Mouse (Mus musculus) small intestine, adult 2 months (tissue): ENCODE measurements around the gene Hivep2. TPM values are rescaled to one million over a fixed set of nuclear protein-coding genes. Genes with fewer than 3 reads are reported as not detected.

Source experiments
- H3K27ac ChIP-seq: fragments of 200-500 bp; 2 replicates; pipeline ENCODE4 v1.5.1; 2012; ENCODE audit warnings: low read depth, low read length, control low read depth, inconsistent platforms; ENCODE audit not compliant: insufficient read depth
- H3K27me3 ChIP-seq: fragments of 200-500 bp; 2 replicates; pipeline ENCODE4 v1.6.1; 2012; ENCODE audit warnings: mild to moderate bottlenecking, moderate library complexity, low read length, inconsistent platforms; ENCODE audit not compliant: control insufficient read depth, insufficient read depth
- H3K36me3 ChIP-seq: fragments of 200-500 bp; 2 replicates; pipeline ENCODE4 v1.6.1; 2012; ENCODE audit warnings: mild to moderate bottlenecking, low read length, control low read depth, inconsistent platforms; ENCODE audit not compliant: control insufficient read depth, insufficient read depth
- H3K4me1 ChIP-seq: fragments of 200-500 bp; 2 replicates; pipeline ENCODE4 v1.6.1; 2012; ENCODE audit warnings: low read length, inconsistent platforms, mixed read lengths; ENCODE audit not compliant: control insufficient read depth, insufficient read depth, insufficient read length
- H3K4me3 ChIP-seq: fragments of 200-500 bp; 2 replicates; pipeline ENCODE4 v1.5.1; 2012; ENCODE audit warnings: low read depth, mild to moderate bottlenecking, control low read depth, inconsistent platforms, low read length, moderate library complexity
- CTCF ChIP-seq: fragments of 200-500 bp; IDR thresholded peaks from 2 replicates; pipeline ENCODE4 v1.5.1; 2012; ENCODE audit warnings: low read depth, mild to moderate bottlenecking, control low read depth, inconsistent platforms, low read length, moderate library complexity, mixed read lengths; ENCODE audit not compliant: insufficient replicate concordance, insufficient read length; ENCODE audit errors: extremely low read depth
- POLR2A ChIP-seq: fragments of 200-500 bp; IDR thresholded peaks from 2 replicates; pipeline ENCODE4 v1.6.1; 2012; ENCODE audit warnings: low read depth, mild to moderate bottlenecking, control low read depth, inconsistent platforms, low read length, moderate library complexity
- WGBS: fragments of 180-500 bp; shearing (Covaris S2); methylation state at CpG from one replicate; pipeline ENCODE4 v1.1.7; 2018; 5-methylcytosine and 5-hydroxymethylcytosine counted together
- polyA plus RNA-seq: library from polyadenylated mRNA; depleted of rRNA; stranded (reverse); fragments of >200 nt; gene quantifications from 2 replicates; pipeline ENCODE4 v1.2.3, GENCODE M21; 2012

Gene Hivep2
- polyA plus RNA-seq, 1 experiment: 4.2 TPM

DNA sequence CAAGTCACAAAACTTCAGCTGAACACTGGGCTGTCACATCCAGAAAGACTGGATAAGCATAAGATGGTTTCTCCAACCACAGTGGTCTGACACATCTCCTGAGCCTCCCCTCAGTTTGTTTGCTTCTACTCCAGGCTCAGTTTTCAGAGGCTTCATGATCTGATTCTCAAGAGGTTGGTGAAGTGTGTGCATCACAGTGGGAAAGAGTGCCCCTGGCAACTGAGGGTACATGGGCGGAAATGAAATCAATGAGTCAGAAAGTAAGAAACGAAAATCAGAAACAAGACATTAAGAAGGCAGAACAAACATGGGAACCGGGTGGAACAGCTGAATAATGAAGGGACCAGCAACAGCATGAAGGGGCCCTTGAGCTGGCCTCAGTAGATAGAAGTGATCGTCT lies 31.5 kb downstream of the Hivep2 start:
- Histone ChIP-seq H3K27me3 (no peaks in the 10 kb centered on the region), H3K4me3 (no peak overlapping the region), H3K4me1 (no peaks in the 10 kb centered on the region), H3K27ac (no peak overlapping the region), H3K36me3 (no peaks in the 10 kb centered on the region)
- no peak for TF ChIP-seq POLR2A
- TF ChIP-seq CTCF: no peak
- 82% methylated on average over 4 of the region's 4 CpGs for WGBS

DNA sequence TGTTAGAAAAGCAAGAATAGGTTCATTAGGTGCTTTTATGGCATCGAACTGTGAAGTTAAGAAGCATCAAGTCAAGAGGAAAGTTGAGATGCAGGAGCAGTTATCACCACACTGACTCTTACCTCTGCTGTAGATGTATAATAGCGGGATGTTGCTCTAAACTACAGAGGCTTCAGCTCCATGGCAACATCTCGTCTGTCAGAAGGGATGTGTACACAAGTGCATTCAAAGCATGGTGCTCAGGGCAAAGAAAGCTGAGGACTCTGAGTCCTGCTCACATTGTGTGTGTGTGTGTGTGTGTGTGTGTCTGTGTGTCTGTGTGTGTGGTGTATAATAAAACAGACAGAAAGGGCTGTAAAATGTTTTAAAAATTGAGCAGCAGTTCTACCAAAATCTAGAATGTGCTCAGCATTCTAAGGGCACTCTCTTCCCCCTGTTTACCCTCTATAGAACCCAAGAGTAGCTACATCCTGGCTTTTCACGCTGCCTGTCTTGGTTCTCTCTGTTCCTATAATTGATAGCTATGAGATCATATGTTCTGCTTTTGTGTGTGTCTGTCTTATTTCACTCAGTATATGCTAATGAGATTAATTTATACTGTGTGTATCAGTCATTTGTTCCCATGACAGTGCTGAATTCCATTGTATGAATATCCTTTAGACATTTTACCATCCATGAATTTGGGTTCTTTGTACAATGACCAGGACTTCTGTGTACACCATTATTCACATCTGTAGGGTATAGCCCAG lies 39.1 kb downstream of the Hivep2 start:
- Histone ChIP-seq H3K36me3 (no peaks in the 10 kb centered on the region), H3K27ac (no peak overlapping the region), H3K4me1 (peaks cover 3% of the 10 kb centered on the region; the same call in 1 of the 2 replicates), H3K4me3 (no peak overlapping the region), H3K27me3 (no peaks in the 10 kb centered on the region)
- TF ChIP-seq POLR2A (no peak), CTCF (no peak)
- WGBS: 84% methylated on average over 4 of the region's 4 CpGs

DNA sequence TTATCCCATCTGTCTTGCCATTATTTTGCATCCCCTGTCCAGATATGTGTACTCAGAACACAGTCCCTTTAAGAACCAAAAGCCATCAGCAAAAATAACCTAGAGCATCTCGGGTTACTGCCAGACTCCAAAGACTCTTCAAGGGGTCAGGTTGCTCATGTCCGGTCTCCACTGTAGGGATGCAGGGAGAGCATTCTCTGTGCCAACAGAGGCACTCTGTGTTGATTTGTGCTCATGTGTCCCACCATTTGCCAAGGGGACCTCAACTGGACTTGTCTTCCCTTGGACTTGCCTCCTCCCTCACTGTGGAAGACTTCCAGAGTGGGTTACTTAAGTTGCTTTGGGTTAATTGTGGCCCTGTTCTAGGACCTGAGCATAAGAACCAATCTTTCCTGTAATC lies 43.8 kb downstream of the Hivep2 start:
- Histone ChIP-seq H3K27ac (no peak overlapping the region), H3K4me3 (no peak overlapping the region), H3K4me1 (peaks cover 11% of the 10 kb centered on the region; the same call in 1 of the 2 replicates), H3K27me3 (no peaks in the 10 kb centered on the region), H3K36me3 (no peaks in the 10 kb centered on the region)
- WGBS: 93% methylated on average over 2 of the region's 2 CpGs
- TF ChIP-seq POLR2A (no peak), CTCF (no peak)

DNA sequence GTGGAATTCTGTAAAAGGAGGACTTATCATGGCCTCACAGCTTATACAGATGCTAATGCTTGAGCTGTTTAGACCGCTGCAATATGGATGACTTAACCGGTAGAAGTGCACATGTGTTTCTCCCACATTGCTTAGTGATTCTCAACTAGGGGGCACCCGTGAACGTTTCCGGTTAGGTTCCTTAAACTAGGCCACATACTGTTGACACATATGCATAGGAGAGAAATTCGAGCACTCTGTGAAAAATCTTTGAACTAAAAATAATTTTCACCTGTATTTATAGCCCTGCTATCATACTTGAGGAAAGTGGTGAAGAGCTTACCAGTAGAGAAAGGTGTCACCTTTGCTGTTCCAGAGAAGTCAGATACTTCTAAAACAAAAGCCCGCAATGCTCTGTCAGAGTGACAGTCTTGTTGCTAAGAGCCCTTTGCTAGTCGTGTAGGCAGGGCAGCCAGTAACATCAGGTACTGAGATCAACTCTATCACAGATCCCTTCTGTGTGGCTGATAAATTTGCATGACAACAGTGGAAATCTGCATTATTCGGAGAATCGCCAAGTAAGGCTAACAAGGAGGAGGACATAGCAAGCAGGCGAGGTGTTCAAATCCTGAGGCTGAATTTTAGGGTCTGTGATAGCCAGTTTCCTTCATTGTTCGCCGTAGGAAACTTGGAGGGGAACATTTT lies 50.6 kb downstream of the Hivep2 start:
- Histone ChIP-seq H3K27me3 (no peaks in the 10 kb centered on the region), H3K27ac (no peak overlapping the region), H3K4me1 (peaks cover 10% of the 10 kb centered on the region; the same call in 1 of the 2 replicates), H3K36me3 (no peaks in the 10 kb centered on the region), H3K4me3 (no peak overlapping the region)
- WGBS: 85% methylated on average over 13 of the region's 13 CpGs
- no peak for TF ChIP-seq CTCF
- TF ChIP-seq POLR2A: no peak

DNA sequence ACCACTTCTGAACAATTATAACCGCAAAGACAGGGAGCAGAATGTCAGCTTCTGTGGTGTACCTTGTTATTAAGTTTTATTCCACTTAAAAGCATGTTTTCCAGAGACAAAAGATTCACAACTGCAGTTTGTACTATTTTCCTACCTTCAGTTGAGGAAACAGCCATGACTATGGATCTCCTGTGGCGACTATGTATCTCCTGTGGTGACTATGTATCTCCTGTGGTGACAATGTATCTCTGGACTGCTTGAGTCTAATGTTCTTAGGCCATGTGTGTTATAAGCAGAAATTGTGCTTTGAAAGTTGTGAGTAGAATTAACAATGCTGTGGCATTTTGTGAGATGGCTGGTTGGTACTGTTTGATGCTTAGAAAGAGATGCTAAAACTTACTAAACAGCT lies 51.5 kb downstream of the Hivep2 start:
- Histone ChIP-seq H3K27me3 (no peaks in the 10 kb centered on the region), H3K27ac (no peak overlapping the region), H3K4me3 (no peak overlapping the region), H3K4me1 (peaks cover 10% of the 10 kb centered on the region; the same call in 1 of the 2 replicates), H3K36me3 (no peaks in the 10 kb centered on the region)
- 91% methylated on average over 2 of the region's 2 CpGs for WGBS
- no peak for TF ChIP-seq POLR2A
- no peak for TF ChIP-seq CTCF

DNA sequence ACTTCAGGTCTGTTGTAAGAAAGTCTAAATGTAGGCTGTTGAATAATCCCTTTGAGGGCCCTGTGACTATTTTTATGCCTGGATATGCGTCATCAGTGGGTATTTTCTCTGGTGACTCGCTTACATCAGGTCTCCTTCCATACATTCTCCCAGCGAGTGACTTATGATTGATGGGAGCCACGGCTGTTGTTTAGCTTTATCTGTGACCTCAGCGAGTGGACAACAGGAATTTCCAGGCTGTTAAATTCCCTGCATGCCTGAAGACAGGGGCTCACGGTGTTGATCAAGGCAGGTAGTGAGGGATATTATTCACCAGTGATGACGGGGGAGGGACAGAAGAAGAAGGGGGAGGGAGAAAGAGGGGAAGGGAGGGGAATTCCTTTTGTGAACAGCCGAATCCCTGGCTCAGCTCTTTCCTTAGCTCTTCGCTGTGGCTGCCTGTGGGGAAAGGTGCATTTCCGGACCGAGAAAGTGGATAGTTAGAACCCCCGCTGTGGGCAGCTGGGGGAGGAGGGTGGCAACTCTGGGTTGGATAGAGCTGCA lies 52.0 kb downstream of the Hivep2 start:
- Histone ChIP-seq H3K36me3 (no peaks in the 10 kb centered on the region), H3K27ac (no peak overlapping the region), H3K4me1 (peaks cover 10% of the 10 kb centered on the region; the same call in 1 of the 2 replicates), H3K27me3 (no peaks in the 10 kb centered on the region), H3K4me3 (no peak overlapping the region)
- WGBS: 59% methylated on average over 12 of the region's 12 CpGs
- TF ChIP-seq POLR2A: no peak
- TF ChIP-seq CTCF: no peak

DNA sequence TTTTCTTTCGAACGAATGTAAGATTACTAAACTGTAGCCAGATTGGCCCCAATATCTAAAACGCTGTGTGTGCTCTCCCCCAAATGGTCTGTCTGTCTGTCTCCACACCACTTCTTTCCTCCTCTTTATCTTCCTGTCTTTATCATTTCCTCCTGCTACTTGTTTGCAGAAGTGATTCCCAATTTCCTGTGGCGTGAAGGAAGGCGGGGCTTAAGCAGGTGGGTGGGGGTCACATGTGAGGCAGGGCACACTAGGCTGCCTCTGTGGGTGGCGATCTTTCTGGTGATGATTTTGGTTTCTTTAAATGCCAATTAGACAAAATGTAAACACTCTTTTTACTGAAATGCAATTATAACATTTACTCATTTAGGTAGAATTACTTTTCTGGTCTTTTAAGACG lies 52.8 kb downstream of the Hivep2 start:
- 55% methylated on average over 7 of the region's 7 CpGs for WGBS
- peaks cover 6% of the 10 kb centered on the region; the same call in 1 of the 2 replicates for H3K4me1 ChIP-seq
- H3K36me3 ChIP-seq: no peaks in the 10 kb centered on the region
- no peak overlapping the region for H3K4me3 ChIP-seq
- TF ChIP-seq CTCF: no peak
- no peak for TF ChIP-seq POLR2A
- H3K27ac ChIP-seq: no peak overlapping the region
- H3K27me3 ChIP-seq: no peaks in the 10 kb centered on the region
